Mouse (Mus musculus) forebrain, embryonic 16.5 days (tissue): Measurements from ENCODE around the gene Zdhhc18. TPM values are rescaled to one million over a fixed set of nuclear protein-coding genes. Genes with fewer than 3 reads are reported as not detected.
A peak's percentile ranks its signal among the peaks of the same experiment; 100 is the strongest.

Experiments used
- ATAC-seq: fragments of 200-750 bp; cut with Nextera tagmentation; 2 replicates; pipeline ENCODE4 v1.8.0; 2017; ENCODE audit warnings: mild to moderate bottlenecking, moderate library complexity
- H3K27ac ChIP-seq: fragments of 300-500 bp; sonication (generic); 2 replicates; pipeline ENCODE4 v1.5.1; 2014; ENCODE audit warnings: low read length, control low read depth
- H3K27me3 ChIP-seq: fragments of 300-500 bp; sonication (generic); replicated peaks from 2 replicates; pipeline ENCODE4 v1.6.1; 2014; ENCODE audit warnings: low read length; ENCODE audit not compliant: control insufficient read depth, insufficient read depth
- H3K36me3 ChIP-seq: fragments of 300-500 bp; sonication (generic); 2 replicates; pipeline ENCODE4 v1.6.1; 2014; ENCODE audit not compliant: control insufficient read depth, insufficient read depth
- H3K4me1 ChIP-seq: fragments of 300-500 bp; sonication (generic); replicated peaks from 2 replicates; pipeline ENCODE4 v1.6.1; 2014; ENCODE audit warnings: low read length; ENCODE audit not compliant: control insufficient read depth, insufficient read depth
- H3K4me2 ChIP-seq: fragments of 300-500 bp; sonication (generic); 2 replicates; pipeline ENCODE4 v1.6.1; 2014; ENCODE audit warnings: mild to moderate bottlenecking, low read length, control low read depth
- H3K4me3 ChIP-seq: fragments of 300-500 bp; sonication (generic); replicated peaks from 2 replicates; pipeline ENCODE4 v1.5.1; 2014; ENCODE audit warnings: mild to moderate bottlenecking, low read length, control low read depth
- H3K9ac ChIP-seq: fragments of 300-500 bp; sonication (generic); replicated peaks from 2 replicates; pipeline ENCODE4 v1.6.1; 2014; ENCODE audit warnings: low read depth, low read length, control low read depth
- H3K9me3 ChIP-seq: fragments of 300-500 bp; sonication (generic); 2 replicates; pipeline ENCODE4 v1.6.1; 2016; ENCODE audit warnings: low read length; ENCODE audit not compliant: control insufficient read depth
- WGBS: fragments of 180-500 bp; shearing (Covaris S2); extraction: QIAGEN DNeasy Blood & Tissue Kit; methylation state at CpG from one replicate; pipeline ENCODE4 v1.1.7; 2014; 5-methylcytosine and 5-hydroxymethylcytosine counted together
- polyA plus RNA-seq: library from polyadenylated mRNA; unstranded; fragments of >200 nt; fragmentation: Nextera tagmentation; extraction: Ambion mirVana; gene quantifications from 2 replicates; pipeline ENCODE4 v1.2.1, GENCODE M21; 2015

Zdhhc18 gene
- polyA plus RNA-seq, 1 experiment from 2014 or later, result 4.5 TPM

GRCm38 (mm10) chr4:133592570-133592969 is 57.4 kb downstream of the Zdhhc18 start:
- no peaks in the 10 kb centered on the region for H3K9me3 ChIP-seq
- no peak for ATAC-seq
- no peak overlapping the region for H3K9ac ChIP-seq
- WGBS, result 30% methylated on average over 7 of the region's 7 CpGs
- H3K4me3 ChIP-seq, result no peak overlapping the region
- no peaks in the 10 kb centered on the region for H3K4me1 ChIP-seq
- no peaks in the 10 kb centered on the region; the same call in 1 of the 2 replicates for H3K27me3 ChIP-seq
- no peak overlapping the region for H3K27ac ChIP-seq
- H3K36me3 ChIP-seq, result peaks cover 17% of the 10 kb centered on the region
- H3K4me2 ChIP-seq, result no peak overlapping the region

GRCm38 (mm10) chr4:133584059-133584951 is 65.6 kb downstream of the Zdhhc18 start, which contains the start of gene Gpn2:
Gene Gpn2, plus strand, starts transcription at chr4:133584362.
- WGBS, result 2% methylated on average over 65 of the region's 65 CpGs
- peak; percentile 96 for ATAC-seq
- Histone ChIP-seq H3K36me3 (peaks cover 14% of the 10 kb centered on the region), H3K27ac (peak within 1 kb of the TSS; percentile 72), H3K9ac (peak within 1 kb of the TSS; percentile 88), H3K27me3 (no peaks in the 10 kb centered on the region), H3K4me1 (peaks cover 11% of the 10 kb centered on the region), H3K9me3 (no peaks in the 10 kb centered on the region), H3K4me2 (peak within 1 kb of the TSS; percentile 100), H3K4me3 (peak within 1 kb of the TSS; percentile 73)

GRCm38 (mm10) chr4:133583690-133584058 is 66.3 kb downstream of the Zdhhc18 start:
- Histone ChIP-seq H3K9me3 (no peaks in the 10 kb centered on the region), H3K36me3 (peaks cover 7% of the 10 kb centered on the region), H3K4me3 (peak overlapping the region; percentile 73), H3K4me2 (peak overlapping the region; percentile 100), H3K4me1 (peaks cover 11% of the 10 kb centered on the region), H3K9ac (peak overlapping the region; percentile 88), H3K27ac (peak overlapping the region; percentile 72), H3K27me3 (no peaks in the 10 kb centered on the region)
- peak; percentile 48 for ATAC-seq
- 68% methylated on average over 6 of the region's 6 CpGs for WGBS

- H3K4me1 ChIP-seq, result peaks cover 10% of the 10 kb centered on the region
- no peak overlapping the region for H3K4me2 ChIP-seq
- no peak overlapping the region for H3K9ac ChIP-seq
- H3K36me3 ChIP-seq, result no peaks in the 10 kb centered on the region; the same call in 1 of the 2 replicates
- H3K27me3 ChIP-seq, result no peaks in the 10 kb centered on the region
- no peak for ATAC-seq
- no peak overlapping the region for H3K4me3 ChIP-seq
- no peak overlapping the region for H3K27ac ChIP-seq
- H3K9me3 ChIP-seq, result no peaks in the 10 kb centered on the region
- WGBS, result 72% methylated on average over 12 of the region's 12 CpGs
These were observed 72.0 kb downstream of the Zdhhc18 start for GRCm38 (mm10) chr4:133577983-133578382.

GRCm38 (mm10) chr4:133574843-133575202 is 75.1 kb downstream of the Zdhhc18 start:
- WGBS, result under 1% methylated on average over 37 of the region's 41 CpGs
- H3K4me3 ChIP-seq, result peak overlapping the region; percentile 60
- H3K27me3 ChIP-seq, result no peaks in the 10 kb centered on the region
- no peaks in the 10 kb centered on the region for H3K36me3 ChIP-seq
- H3K4me2 ChIP-seq, result peak overlapping the region; percentile 91
- H3K27ac ChIP-seq, result peak overlapping the region; percentile 27; the same call in 1 of the 2 replicates
- ATAC-seq, result peak; percentile 62
- no peaks in the 10 kb centered on the region for H3K9me3 ChIP-seq
- H3K9ac ChIP-seq, result peak overlapping the region; percentile 80
- H3K4me1 ChIP-seq, result peaks cover 10% of the 10 kb centered on the region

GRCm38 (mm10) chr4:133574070-133574842 is 75.7 kb downstream of the Zdhhc18 start, which contains the start of gene Gpatch3:
Gene Gpatch3, plus strand, starts transcription at chr4:133574745.
- H3K9ac ChIP-seq, result peak within 1 kb of the TSS; percentile 80
- WGBS, result 5% methylated on average over 44 of the region's 44 CpGs
- H3K4me1 ChIP-seq, result peaks cover 10% of the 10 kb centered on the region
- H3K4me3 ChIP-seq, result peak within 1 kb of the TSS; percentile 60
- no peaks in the 10 kb centered on the region for H3K36me3 ChIP-seq
- H3K9me3 ChIP-seq, result no peaks in the 10 kb centered on the region
- no peaks in the 10 kb centered on the region for H3K27me3 ChIP-seq
- H3K27ac ChIP-seq, result peak within 1 kb of the TSS; percentile 83
- peak within 1 kb of the TSS; percentile 91 for H3K4me2 ChIP-seq
- ATAC-seq, result peak; percentile 93

GRCm38 (mm10) chr4:133570066-133570466 is 79.9 kb downstream of the Zdhhc18 start:
- no peak overlapping the region for H3K4me2 ChIP-seq
- no peaks in the 10 kb centered on the region for H3K27me3 ChIP-seq
- ATAC-seq, result no peak
- no peaks in the 10 kb centered on the region for H3K36me3 ChIP-seq
- H3K4me1 ChIP-seq, result peaks cover 4% of the 10 kb centered on the region
- 58% methylated on average over 10 of the region's 10 CpGs for WGBS
- no peak overlapping the region for H3K27ac ChIP-seq
- no peak overlapping the region for H3K9ac ChIP-seq
- no peaks in the 10 kb centered on the region for H3K9me3 ChIP-seq
- H3K4me3 ChIP-seq, result no peak overlapping the region

- whole genome bisulfite sequencing, result 83% methylated on average over 10 of the region's 10 CpGs
These were observed 80.5 kb downstream of the Zdhhc18 start for GRCm38 (mm10) chr4:133569291-133570065.

More at GRCm38 (mm10) chr4:133569291-133570065, 80.5 kb downstream of the Zdhhc18 start:
- no peak overlapping the region for H3K27ac ChIP-seq
- H3K36me3 ChIP-seq, result no peaks in the 10 kb centered on the region
- H3K9ac ChIP-seq, result no peak overlapping the region
- H3K27me3 ChIP-seq, result no peaks in the 10 kb centered on the region
- no peaks in the 10 kb centered on the region for H3K9me3 ChIP-seq
- H3K4me1 ChIP-seq, result peaks cover 3% of the 10 kb centered on the region; the same call in 1 of the 2 replicates
- ATAC-seq, result no peak
- H3K4me3 ChIP-seq, result no peak overlapping the region
- no peak overlapping the region for H3K4me2 ChIP-seq
